Mouse (Mus musculus): ENCODE measurements around the gene Xpc. TPM values are rescaled to one million over a fixed set of nuclear protein-coding genes. Genes with fewer than 3 reads are reported as not detected.
A peak's percentile ranks its signal among the peaks of the same experiment; 100 is the strongest.

Xpc gene
- total RNA-seq, 2 experiments from 2014 or later, result 10.5 to 13.3 TPM

DNA sequence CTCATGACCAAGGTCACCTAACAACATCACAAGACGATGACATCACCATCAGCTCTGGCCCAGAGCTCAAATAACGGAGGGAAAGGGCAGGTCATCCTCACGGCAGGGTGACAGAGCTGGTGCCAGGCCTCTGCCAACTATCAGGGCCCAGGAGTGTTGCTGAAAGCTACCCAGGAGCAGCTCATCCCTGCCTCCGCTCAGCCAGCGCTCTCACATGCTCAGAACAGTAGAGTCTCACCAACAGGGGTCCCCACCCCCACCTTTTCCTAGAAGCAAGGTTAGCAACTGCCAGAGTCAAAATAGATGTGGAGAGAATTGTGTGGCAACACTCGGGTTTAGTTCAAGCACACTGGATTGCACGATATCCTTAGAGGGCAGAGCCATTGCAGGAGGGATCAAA is 12.6 kb upstream of the Xpc start:
- intact Hi-C loops (cut with DNase I), result no loop called here
- DNase-seq (ENCODE audit: low spot score in 2 of 2), result no peak

DNA sequence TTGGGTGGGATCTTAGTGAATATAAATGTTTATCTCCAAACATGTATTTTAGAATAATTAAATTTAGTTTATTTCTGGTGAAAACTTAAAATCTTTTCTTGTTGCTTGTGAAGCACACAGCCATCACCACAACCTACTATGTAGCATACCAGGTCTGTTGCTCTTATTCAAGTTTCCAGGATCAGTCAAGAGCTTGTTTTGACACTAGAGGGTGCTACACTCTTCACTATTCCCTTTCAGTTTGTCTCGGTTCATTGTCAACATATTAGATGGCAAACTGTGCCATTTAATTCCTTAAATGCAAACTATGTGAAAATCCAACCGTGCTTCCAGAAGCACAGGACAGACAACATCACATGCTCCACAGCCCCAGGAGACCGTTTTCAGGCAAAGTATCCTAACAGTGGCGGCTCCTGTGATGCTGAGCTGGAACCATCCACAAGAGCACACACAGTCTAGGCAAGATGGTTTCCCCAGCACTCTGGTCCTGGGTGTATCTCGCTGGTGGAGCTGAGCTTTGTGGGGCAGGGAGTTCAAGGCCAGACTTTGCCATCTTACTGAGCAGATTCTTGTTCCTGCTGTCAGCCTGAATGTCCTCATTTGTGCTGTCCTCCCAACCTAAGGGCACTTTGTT is 11.7 kb upstream of the Xpc start:
- intact Hi-C loops (cut with DNase I), result loop anchor here (2.0 kb wide), 1 partner anchor 213 kb away; no protein-coding TSS in a partner anchor
- peak; percentile 48 to 74 for DNase-seq (ENCODE audit: low spot score in 2 of 2)

DNA sequence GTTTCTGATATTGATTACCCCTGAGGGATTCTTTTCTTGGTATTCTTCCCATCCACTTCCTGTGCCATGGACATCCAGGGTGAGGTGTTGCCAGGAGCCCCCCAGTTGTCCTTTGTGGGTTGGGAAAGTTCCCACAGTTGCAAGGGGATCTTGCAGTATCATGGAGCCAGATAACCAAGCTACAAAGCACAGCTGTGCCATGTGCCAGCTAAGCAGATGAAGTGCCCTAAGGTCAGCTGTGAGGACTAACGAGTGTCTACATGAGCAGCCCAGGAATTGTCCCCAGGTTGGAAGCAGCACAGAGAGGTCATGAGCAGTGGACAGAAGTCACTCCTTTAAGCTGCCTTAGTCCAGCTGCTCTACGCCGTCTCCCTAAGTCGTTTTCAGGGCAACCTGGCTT is 9.9 kb upstream of the Xpc start:
- DNase-seq (ENCODE audit: low spot score in 2 of 2), result no peak
- intact Hi-C loops (cut with DNase I), result no loop called here

DNA sequence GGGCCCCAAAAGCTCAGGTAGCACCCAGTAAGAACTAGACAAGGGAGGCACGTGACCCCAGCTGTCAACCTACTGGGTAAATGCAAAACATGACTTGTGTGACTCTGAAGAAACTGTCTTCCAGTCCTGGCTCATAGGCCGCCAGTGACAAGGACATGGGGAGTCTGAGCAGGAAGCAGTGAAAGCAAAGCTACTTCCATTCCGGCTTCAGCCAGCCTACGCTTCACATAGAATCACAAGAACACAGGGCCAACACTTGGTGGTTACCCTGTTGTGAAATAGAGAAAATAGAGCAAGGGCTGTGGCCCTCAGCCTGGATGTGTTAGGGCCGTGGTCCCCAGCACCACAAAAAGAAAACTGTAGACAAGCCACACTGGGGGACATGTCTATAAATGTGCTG is 7.1 kb upstream of the Xpc start:
- DNase-seq (ENCODE audit: low spot score in 2 of 2), result no peak
- intact Hi-C loops (cut with DNase I), result no loop called here

DNA sequence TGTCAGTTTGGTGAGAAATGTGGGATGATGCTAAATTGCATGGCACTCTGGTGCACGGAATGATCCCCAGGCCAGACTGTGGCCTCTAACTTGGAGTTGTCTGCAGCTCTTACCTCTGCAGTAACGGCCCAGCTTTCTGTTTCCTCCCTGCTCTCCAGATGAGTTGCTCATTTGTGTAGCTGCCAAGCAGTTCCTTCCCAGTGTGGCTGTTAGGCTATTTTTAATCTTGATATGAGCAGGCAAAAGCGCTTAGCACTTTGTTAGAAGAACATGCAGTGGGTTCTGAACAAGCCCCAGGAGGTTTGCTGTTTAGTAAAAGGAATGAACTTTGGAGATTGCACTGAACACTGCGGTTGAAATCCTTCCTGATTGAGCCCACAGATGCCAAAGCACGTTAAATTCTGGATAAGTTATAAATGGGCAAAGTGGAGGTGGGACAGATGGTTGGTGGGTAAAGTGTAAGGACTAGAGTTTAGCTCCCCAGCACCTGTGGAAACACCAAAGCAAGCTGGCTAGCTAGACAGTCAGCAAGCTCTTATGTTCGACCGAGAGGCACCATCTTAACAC is 2.8 kb upstream of the Xpc start:
- intact Hi-C loops (cut with DNase I), result loop anchor here (5.0 kb wide), 2 partner anchors 169 to 574 kb away; partner anchors contain the start of gene Nr2c2
- peak; percentile 20 to 87 for DNase-seq (ENCODE audit: low spot score in 2 of 2)

DNA sequence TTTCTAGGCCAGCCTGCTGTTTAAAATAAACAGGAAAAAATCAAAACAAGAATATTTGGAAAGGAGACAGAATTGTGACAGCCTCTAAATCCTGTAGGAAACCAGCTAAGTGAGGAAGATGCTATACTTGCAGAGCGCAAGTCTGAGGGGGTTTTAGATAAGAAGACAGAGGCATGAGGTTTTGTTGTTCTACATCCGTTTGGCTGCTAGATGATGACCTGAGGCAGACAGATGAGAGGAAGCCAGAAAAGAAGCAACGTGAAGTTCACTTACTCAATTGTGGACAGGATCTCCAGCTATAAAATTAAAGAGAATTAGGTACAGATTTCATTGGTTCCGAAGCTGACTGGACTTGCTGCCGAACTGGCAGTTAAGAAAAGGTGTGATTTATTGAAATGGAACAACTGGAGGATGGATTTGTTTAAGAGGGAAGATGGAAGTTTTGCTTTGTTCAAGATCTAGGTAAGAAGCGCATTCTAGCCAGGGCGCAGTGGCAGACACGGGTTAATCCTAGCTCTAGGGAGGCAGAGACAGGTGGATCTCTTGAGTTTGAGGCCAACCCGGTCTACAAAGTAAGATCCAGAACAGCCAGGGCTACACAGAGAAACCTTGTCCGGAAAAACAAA is 838 bp downstream of the Xpc start:
- no peak for DNase-seq (ENCODE audit: low spot score in 2 of 2)
- intact Hi-C loops (cut with DNase I), result loop anchor here (1.0 to 5.0 kb wide), 4 partner anchors 42 to 577 kb away; partner anchors contain the start of genes Chchd4, Nr2c2 and Tmem43

DNA sequence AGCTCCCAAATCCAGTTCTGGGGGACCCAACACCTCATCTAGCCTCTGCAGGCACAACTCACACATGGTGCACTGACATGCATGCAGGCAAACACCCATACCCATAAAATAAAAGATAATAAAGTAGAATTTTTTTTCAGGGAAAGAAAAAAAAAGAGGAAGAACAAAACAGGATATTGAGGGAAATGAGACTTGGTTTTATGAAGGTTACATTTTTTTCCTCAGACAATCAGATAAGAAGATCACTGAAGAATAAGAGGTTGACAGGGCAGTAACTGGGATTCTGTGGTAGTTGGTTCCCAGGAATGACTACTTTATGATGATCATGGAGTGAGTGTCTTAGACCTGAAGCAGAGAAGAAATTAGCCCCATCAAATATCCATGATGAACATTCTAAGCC is 1.6 kb downstream of the Xpc start:
- no peak for DNase-seq (ENCODE audit: low spot score in 2 of 2)
- intact Hi-C loops (cut with DNase I), result loop anchor here (2.0 kb wide), 1 partner anchor 73 kb away; no protein-coding TSS in a partner anchor

DNA sequence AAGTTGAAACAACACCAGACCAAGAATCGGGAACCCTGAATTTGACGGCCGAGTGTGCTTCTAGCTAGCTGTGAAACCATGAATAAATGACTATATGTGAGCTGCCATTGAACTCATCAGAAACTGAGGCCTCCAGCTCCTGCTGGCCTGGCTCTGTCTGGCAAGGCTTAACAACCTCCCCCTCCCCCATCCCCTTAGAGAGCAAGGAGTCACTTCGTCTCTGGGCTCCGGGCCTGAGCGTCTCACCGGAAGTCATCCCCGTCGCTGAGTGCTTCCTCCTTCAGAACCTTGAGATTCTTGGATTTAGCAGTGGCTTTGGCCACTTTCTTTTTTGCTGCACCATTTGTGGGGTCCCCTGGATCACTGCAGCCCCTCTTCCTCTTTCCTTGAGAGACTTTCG is 5.5 kb downstream of the Xpc start:
- DNase-seq (ENCODE audit: low spot score in 2 of 2), result no peak
- intact Hi-C loops (cut with DNase I), result no loop called here

DNA sequence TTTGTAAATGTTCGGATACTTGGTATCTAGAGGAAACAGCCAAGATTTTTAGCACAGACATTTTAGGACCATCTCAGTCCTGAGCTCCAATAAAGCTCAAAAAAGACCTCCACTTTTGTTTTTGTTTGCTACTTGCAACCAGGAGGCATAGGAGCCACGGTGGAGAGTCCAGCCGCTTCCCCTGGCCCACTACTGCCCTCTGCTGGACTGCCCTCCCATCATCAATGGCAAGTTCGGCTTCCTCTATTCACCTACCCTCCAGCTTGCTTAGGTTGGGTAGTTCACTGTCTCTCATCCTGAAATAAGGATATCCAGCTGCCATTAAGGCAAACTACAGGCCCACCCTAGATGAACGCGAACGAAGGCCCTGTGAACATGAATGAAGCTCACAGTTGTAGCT is 6.4 kb downstream of the Xpc start:
- DNase-seq (ENCODE audit: low spot score in 2 of 2), result peak; percentile 31 to 47
- intact Hi-C loops (cut with DNase I), result loop anchor here (5.0 kb wide), 1 partner anchor 222 kb away; no protein-coding TSS in a partner anchor

DNA sequence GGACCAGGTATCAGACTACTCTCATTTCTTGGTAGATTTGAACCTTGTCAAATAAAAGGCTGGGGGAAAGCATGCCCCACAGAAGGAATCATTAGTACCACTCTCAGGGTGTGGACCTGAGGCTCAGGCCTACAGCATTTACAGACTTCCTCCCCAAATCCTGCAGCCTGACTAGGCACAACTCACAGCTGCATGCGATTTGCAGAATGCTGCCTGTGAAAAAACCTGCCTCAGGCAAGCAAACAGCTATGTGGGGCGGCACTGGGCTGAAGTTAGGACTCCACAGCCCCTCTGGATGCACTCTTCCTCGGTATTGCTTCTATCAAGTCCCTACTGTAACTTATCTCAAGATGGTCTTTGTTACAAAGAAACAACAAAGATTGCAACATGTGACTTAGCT is 7.6 kb downstream of the Xpc start:
- intact Hi-C loops (cut with DNase I), result loop anchor here (5.0 kb wide), 1 partner anchor 221 kb away; no protein-coding TSS in a partner anchor
- DNase-seq (ENCODE audit: low spot score in 2 of 2), result no peak

DNA sequence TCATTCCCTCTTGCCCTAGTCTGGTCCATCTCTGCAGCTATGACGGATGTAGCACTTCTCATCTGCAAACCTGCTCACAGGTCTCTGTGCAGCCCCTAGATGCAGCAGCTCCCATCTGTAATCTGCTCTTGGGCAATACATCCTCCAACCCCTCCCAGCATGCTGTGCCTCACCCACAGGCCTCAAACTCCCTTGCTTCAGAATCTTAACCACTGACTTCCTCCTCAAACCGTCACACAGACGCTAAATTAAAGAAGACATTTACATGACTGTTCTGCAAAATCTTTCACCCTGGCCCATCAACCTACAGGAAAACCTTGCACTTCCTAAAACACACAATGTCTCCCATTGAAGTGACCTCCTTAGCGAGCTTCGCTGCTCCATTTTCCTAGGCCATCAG is 9.7 kb downstream of the Xpc start:
- intact Hi-C loops (cut with DNase I), result loop anchor here (5.0 kb wide), 1 partner anchor 219 kb away; no protein-coding TSS in a partner anchor
- no peak for DNase-seq (ENCODE audit: low spot score in 2 of 2)

DNA sequence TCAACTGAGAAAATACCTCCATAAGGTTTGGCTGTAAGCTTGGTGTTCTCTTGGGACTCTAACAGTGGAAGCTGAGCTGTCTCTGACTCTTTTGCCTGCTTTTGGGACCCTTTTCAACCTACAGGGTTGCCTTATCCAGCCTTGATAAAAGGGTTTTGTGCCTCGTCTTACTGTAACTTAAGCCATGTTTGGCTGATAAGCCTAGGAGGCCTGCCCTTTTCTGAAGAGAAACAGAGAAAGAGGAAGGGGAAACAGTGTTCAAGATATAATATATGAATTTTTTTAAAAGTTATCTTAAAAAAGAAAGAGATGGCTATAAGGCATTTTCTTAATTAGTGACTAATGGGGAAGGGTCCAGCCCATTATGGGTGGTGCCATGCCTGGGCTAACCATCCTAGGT is 12.4 kb downstream of the Xpc start:
- no peak for DNase-seq (ENCODE audit: low spot score in 2 of 2)
- intact Hi-C loops (cut with DNase I), result no loop called here

DNA sequence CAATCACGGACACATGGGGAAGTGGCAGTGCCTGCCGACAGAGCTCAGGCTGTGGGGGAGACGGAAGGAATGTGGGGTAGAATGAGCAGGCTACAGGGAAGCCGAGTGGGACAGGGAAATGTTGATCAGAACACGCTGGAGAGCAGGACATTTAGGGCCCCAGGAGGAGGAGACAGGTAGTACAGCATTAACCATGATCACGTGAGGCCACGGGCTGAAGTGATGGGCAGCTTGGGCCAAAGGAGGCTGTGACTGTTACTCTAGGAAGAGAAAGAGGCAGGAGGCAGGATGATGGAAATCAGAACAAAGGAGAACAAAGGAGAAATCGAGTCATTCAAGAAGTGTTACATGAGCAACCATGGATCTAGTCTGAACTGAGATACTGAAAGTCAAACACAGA is 21.2 kb downstream of the Xpc start:
- no peak for DNase-seq (ENCODE audit: low spot score in 2 of 2)
- intact Hi-C loops (cut with DNase I), result no loop called here

DNA sequence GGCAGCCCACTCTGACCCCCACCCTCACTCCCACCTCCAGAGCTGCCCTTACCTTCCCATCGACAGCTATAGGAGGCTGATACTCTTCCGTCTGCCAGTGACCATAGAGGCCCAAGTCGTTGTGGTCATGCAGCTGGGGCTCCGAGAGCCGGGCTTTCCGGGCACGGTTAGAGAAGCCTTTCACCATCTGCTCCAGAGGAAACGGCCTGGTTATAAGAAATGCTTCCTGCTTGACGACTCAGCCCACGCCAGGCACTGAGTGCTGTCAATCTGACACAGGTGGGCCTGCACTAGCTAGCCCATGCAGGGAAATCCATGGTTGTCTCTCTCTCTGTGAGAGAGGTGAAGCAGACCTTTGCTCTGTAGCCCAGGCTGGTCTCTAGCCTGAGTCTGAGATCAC is 22.6 kb downstream of the Xpc start:
- no peak for DNase-seq (ENCODE audit: low spot score in 2 of 2)
- intact Hi-C loops (cut with DNase I), result no loop called here

DNA sequence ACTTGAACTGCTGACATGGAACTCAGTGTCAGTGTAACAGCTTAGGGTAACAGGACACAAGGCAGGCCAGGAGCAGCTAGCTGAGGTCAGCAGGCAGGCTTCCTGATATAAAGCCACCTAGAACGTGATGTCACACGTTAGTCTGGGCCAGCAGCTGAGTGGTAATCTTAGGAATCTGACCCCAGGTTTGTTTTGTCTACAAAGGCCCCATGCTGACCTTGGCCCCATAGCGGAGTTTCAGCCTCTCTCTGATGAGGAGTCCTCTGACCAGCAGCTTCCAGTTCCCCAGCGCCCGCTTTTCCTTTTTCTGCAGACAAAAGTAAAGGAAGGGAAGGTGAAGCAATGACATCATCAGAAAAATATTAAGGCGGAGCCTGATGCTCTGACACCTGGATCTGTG is 24.7 kb downstream of the Xpc start:
- intact Hi-C loops (cut with DNase I), result no loop called here
- no peak for DNase-seq (ENCODE audit: low spot score in 2 of 2)

DNA sequence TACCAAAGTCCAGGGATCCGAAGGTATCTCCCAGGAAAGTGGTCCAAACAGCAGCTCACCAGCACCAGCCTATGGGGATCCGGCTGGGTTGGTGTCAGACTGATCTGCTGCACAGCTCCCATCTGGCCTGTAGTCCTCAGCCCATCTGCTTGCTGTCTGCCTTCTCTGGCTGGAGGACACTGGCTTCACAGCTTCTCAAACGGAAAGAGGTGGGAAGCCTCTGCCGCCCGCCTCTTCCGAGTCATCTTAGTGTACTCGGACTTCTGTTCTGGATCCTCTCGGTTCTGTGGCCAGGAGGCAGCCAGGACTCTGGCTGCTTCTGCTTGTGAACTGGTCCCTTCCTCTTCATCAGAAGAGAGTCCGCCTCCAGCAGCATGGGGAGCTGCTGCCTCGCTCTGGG is 25.8 kb downstream of the Xpc start:
- DNase-seq (ENCODE audit: low spot score in 2 of 2), result peak; percentile 46 to 84
- intact Hi-C loops (cut with DNase I), result no loop called here

DNA sequence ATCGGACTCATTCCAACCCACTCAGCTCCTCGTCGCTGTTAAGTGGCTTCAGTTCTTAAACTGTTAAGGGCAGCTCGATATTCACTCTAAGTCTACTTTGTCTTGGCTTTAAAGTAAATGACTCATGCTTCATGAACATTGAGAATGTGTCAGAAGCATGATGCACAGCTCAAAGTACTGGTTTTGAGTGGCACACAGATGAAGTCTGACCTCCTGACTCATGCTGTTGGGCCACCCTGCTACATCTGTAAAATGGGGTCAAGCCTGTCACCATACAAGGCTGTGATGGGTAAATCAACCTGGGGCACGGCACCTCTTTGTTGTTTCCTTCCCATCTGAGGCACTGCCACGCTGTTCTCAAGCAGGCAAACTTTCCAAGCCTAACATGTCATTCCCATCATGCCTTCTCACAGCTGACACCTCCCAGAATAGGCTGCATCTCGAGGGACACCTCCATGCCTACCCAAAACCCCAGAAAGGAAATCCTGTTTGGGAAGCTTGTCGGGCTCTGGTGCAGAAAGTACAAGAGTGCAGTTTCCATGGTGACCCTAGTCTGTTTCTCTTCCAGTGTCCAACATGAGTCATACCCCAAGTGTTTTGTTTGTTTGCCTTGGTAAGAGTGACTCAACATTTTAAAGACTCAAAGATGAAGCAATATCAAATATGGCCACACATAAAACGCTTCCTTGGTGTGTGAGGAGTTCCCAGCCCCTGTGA is 27.0 kb downstream of the Xpc start:
- peak; percentile 52 to 86 for DNase-seq (ENCODE audit: low spot score in 2 of 2)
- intact Hi-C loops (cut with DNase I), result no loop called here

DNA sequence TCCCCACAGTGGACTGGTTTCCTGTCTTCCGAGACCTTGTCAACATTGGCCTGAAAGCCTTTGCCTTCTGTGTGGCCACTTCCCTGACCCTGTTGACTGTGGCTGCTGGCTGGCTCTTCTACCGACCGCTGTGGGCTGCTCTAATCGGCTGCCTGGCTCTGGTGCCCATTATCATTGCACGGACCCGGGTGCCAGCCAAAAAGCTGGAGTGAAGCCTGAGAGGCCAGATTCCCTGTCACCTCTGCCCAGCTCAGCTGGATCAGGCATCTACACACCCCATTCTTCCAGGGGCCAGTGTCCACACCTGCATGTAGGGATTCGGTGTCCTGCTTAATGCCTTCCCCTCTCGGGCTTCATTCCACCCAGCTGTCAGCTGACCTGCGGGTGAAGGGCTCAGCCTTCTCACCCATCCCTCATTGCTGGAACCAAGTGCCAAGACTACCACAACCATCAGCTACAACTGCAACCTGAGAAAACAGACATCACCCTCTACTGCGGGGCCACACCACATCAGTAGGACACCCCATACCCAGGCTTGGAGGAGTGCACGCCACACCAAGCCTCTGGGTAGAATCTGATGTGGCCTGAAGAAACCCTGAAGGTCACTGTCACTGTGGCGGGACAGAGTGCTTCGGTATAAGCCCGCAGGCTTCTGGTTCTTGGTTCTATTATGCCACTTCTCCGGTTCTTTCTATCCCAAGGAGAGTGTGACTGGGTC is 28.8 kb downstream of the Xpc start:
- no peak for DNase-seq (ENCODE audit: low spot score in 2 of 2)
- intact Hi-C loops (cut with DNase I), result no loop called here

DNA sequence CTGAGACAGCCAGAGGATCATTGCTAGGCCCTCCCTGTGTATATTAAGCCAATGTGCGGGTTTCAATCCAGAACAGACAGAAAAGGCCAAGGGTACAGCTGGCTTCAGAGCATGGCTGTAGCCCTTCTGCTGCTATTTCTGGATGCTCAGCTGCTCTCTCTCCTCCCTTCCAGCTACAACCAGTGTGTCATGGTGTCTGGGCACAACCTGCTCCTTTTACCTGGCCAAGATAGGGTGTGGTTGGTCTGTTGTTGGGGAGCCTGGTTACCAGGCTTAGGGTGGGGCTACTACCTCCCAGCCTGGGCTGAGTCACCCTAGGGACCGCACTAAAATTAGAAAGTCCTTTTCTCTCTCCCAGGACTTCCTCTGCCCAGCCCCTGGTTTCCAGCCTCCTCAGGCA is 32.3 kb downstream of the Xpc start:
- intact Hi-C loops (cut with DNase I), result no loop called here
- no peak for DNase-seq (ENCODE audit: low spot score in 2 of 2)

DNA sequence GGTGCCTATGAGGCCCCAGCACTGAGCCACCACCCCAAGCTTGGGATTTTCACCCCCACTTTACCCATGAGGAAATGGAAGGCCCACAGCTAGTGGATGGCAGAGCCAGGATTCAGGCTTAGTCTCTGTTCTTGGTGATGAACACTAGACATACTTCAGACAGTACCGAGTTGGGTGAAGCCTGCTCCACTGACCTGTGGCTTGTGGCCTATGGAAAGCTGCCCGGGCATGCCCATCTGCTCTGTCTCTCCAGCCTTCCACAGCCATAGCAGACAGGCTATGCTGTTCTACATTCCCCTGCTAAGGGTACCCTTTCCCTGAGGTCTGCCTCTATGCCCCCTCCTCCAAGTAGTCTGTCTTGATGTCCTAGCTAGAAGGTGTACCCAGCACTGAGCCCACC is 39.1 kb downstream of the Xpc start:
- intact Hi-C loops (cut with DNase I), result no loop called here
- no peak for DNase-seq (ENCODE audit: low spot score in 2 of 2)

Data from left cerebral cortex, postnatal 25 days (tissue).